Mouse (Mus musculus) lung, embryonic 15.5 days (tissue): ENCODE results near the gene Arhgap9. TPM values are rescaled to one million over a fixed set of nuclear protein-coding genes. Genes with fewer than 3 reads are reported as not detected.
A peak's percentile ranks its signal among the peaks of the same experiment; 100 is the strongest.

ENCODE experiments used
- ATAC-seq: fragments of 200-750 bp; cut with Nextera tagmentation; 2 replicates; pipeline ENCODE4 v1.8.0; 2017; ENCODE audit warnings: moderate number of reproducible peaks, borderline replicate concordance; ENCODE audit not compliant: low FRiP score, low TSS enrichment; ENCODE audit errors: extremely low read depth
- H3K27ac ChIP-seq: fragments of 300-500 bp; sonication (generic); 2 replicates; pipeline ENCODE4 v1.5.1; 2015; ENCODE audit warnings: moderate library complexity, mild to moderate bottlenecking, inconsistent platforms
- H3K27me3 ChIP-seq: fragments of 300-500 bp; sonication (generic); 2 replicates; pipeline ENCODE4 v1.6.1; 2015; ENCODE audit warnings: inconsistent platforms
- H3K36me3 ChIP-seq: fragments of 300-500 bp; sonication (generic); 2 replicates; pipeline ENCODE4 v1.6.1; 2015; ENCODE audit warnings: inconsistent platforms
- H3K4me1 ChIP-seq: fragments of 300-500 bp; sonication (generic); 2 replicates; pipeline ENCODE4 v1.6.1; 2015; ENCODE audit warnings: inconsistent platforms
- H3K4me2 ChIP-seq: fragments of 300-500 bp; sonication (generic); 2 replicates; pipeline ENCODE4 v1.6.1; 2015; ENCODE audit warnings: inconsistent platforms, mild to moderate bottlenecking, moderate library complexity
- H3K4me3 ChIP-seq: fragments of 300-500 bp; sonication (generic); 2 replicates; pipeline ENCODE4 v1.5.1; 2015; ENCODE audit warnings: mild to moderate bottlenecking, inconsistent platforms
- H3K9ac ChIP-seq: fragments of 300-500 bp; sonication (generic); 2 replicates; pipeline ENCODE4 v1.6.1; 2015; ENCODE audit warnings: inconsistent platforms
- H3K9me3 ChIP-seq: fragments of 300-500 bp; sonication (generic); 2 replicates; pipeline ENCODE4 v1.6.1; 2016; ENCODE audit warnings: inconsistent platforms
- WGBS: fragments of 180-500 bp; shearing (Covaris S2); methylation state at CpG from one replicate; pipeline ENCODE4 v1.1.7; 2015; 5-methylcytosine and 5-hydroxymethylcytosine counted together
- polyA plus RNA-seq: library from polyadenylated mRNA; unstranded; fragments of >200 nt; fragmentation: Nextera tagmentation; extraction: Ambion mirVana; gene quantifications from 2 replicates; pipeline ENCODE4 v1.2.1, GENCODE M21; 2015

The Arhgap9 gene
- polyA plus RNA-seq = 3.5 and 6.9 TPM in 2 replicates

DNA sequence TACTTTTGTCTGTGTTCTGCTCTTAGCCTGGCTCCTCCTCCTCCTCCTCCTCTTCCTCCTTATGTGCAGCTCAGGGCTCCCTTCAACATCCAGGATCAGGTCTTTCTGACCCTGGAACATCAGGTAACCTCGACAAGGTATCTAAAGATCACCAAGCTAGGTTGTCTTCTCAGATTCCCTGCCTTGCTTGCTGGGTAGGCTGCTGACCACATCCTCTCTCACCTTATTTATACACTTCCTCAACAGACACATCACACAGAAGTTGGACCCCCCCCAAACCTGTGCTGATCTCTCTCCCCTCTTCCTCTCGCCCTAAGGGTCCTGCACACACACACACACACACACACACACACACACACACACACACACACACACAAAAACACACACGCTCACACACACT is at the start of gene Arhgap9:
TSS of gene Arhgap9 (plus strand) at position 344 of the 400 bp plus-strand sequence.
- WGBS = 55% methylated on average over 3 of the region's 3 CpGs
- Histone ChIP-seq H3K9ac (no peak within 1 kb of the TSS), H3K27me3 (peaks cover 39% of the 10 kb centered on the region), H3K9me3 (no peaks in the 10 kb centered on the region), H3K36me3 (no peaks in the 10 kb centered on the region), H3K4me3 (no peak within 1 kb of the TSS), H3K27ac (no peak within 1 kb of the TSS), H3K4me1 (peaks cover 15% of the 10 kb centered on the region), H3K4me2 (no peak within 1 kb of the TSS)
- no peak for ATAC-seq

DNA sequence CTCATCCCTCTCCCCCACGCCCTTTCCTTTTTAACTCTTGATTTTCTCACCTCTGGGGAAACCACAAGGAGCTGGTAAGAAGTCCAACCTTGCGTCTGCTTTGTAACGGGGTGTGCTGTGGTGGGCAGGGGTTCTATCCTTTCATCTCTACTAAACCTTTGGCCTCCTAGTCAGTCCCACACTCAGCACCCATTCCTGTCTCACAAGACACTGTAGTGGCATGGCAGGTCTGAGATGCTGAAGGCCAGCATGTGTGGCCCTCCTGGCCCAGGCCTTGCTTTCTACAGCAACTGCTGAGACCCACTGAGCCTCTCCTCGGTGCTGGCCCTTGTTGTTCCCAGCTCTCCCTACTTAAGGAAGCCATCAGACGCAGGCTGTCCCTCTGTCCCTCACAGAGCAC is 49.4 kb upstream of the Arhgap9 start:
- WGBS = 83% methylated on average over 5 of the region's 5 CpGs
- Histone ChIP-seq H3K9me3 (no peaks in the 10 kb centered on the region), H3K27me3 (no peaks in the 10 kb centered on the region), H3K27ac (no peak overlapping the region), H3K4me2 (no peak overlapping the region), H3K9ac (no peak overlapping the region), H3K4me1 (peaks cover 14% of the 10 kb centered on the region), H3K36me3 (peaks cover 70% of the 10 kb centered on the region), H3K4me3 (no peak overlapping the region)
- no peak for ATAC-seq

DNA sequence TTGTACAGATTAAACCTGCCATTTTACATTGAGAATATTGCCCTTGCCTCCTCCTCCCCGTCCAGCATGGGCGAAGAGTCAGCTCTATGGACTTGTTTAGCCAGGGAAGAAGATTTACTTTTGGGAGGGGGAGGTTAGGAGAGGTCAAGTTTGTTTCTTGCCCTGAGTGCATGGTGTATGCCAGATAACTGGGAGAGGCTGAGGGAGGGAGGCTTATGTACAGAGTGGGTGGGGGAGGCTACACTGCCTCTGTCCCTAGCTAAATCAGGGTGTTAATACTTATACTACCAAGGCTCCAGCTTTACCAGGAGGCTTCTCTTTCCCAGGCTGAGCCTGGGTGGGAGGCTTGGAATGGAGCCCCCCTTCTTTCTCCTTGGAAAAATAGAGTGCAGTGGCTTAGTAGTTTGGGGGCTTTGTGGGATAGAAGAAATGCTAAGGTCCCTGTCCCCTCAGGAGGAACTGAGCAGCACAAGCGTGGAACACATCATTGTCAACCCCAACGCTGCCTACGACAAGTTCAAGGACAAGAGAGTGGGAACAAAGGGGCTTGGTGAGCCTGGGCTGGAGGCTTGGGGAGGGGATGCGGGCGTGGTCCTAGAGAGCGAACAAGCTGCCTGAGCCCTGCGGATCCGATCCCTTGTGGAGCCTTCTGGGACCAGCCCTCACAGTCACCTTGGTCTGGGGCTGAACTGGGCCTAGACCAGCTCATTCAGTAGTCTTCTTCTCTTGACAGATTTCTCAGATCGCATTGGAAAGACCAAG is 47.3 kb upstream of the Arhgap9 start:
- H3K4me1 ChIP-seq = no peaks in the 10 kb centered on the region
- no peaks in the 10 kb centered on the region for H3K27me3 ChIP-seq
- H3K27ac ChIP-seq = no peak overlapping the region
- no peak overlapping the region for H3K9ac ChIP-seq
- no peak overlapping the region for H3K4me3 ChIP-seq
- H3K9me3 ChIP-seq = no peaks in the 10 kb centered on the region
- H3K4me2 ChIP-seq = no peak overlapping the region
- ATAC-seq = no peak
- 84% methylated on average over 11 of the region's 11 CpGs for WGBS
- peaks cover 79% of the 10 kb centered on the region for H3K36me3 ChIP-seq

DNA sequence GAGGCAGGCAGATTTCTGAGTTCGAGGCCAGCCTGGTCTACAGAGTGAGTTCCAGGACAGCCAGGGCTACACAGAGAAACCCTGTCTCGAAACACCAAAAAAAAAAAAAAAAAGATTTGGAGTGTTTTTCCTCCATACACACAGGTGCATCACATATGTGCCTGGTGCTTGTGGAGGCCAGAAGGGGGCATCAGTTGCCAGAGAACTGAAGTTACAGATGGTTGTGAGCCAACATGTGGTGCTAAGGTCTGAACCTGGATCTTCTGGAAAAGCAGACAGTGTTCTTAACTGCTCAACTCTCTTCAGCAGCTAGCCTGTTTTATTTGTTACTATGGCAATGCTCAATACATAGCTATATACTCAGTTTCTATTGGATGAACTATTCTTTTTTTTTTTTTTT is 42.0 kb upstream of the Arhgap9 start:
- peaks cover 98% of the 10 kb centered on the region for H3K36me3 ChIP-seq
- 82% methylated on average over 2 of the region's 2 CpGs for WGBS
- H3K4me1 ChIP-seq = no peaks in the 10 kb centered on the region
- no peaks in the 10 kb centered on the region for H3K9me3 ChIP-seq
- no peaks in the 10 kb centered on the region for H3K27me3 ChIP-seq
- H3K4me2 ChIP-seq = no peak overlapping the region
- no peak for ATAC-seq
- H3K9ac ChIP-seq = no peak overlapping the region
- no peak overlapping the region for H3K4me3 ChIP-seq
- no peak overlapping the region for H3K27ac ChIP-seq

DNA sequence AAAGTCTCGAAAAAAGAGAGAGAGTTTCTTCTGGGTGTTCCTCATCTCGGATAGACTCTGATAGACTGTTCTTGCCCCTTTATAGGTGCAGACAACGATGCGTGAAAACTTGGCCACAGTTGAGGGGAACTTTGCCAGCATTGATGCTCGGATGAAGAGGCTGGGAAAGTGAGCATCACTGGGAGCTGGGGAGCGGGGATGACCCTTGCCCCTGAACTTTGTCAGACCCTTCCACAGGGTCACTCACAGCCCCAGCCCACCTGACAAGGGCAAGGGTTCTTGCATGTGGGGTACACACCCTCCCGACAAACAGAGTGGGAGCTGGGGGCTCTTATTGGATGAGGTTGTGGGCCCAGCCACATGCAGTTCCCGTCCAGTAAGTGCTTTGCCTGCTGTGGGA is 40.4 kb upstream of the Arhgap9 start:
- H3K4me3 ChIP-seq = no peak overlapping the region
- WGBS = 83% methylated on average over 8 of the region's 8 CpGs

DNA sequence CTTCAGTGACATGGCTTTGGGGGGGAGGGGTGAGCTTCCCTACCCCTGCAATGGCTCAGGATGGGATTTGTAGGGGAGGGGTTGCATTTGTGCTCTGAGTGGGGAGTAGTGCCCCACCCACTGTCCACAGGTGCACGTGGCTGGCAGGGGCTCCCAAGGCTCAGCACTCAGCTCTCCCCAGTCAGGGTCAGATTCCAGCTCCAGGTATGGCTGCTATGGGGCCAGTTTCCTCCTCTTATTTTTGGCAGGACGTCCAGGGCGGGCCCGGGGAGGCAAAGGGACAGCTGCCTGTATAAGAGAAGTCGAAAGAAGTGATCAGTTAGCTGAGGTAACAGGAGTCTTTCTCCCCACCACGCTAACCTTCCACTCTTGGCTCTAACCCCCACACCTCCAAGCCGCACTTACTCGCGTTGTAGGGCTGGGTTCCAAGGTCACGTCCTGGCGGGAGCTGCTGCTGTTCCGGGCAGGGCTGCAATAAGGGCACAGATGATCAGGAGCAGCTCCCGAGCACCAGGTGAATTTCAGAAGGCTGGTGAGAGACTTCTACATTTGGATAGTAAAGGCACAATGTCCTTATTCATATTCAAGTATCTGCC is 39.0 kb upstream of the Arhgap9 start:
- Histone ChIP-seq H3K27ac (no peak overlapping the region), H3K4me1 (peaks cover 19% of the 10 kb centered on the region)
- ATAC-seq = no peak

More for the DNA sequence above, 40.4 kb upstream of the Arhgap9 start:
- H3K27me3 ChIP-seq = no peaks in the 10 kb centered on the region
- peaks cover 5% of the 10 kb centered on the region; the same call in 1 of the 2 replicates for H3K4me1 ChIP-seq
- H3K36me3 ChIP-seq = peaks cover 97% of the 10 kb centered on the region
- no peak overlapping the region for H3K27ac ChIP-seq
- no peak overlapping the region for H3K4me2 ChIP-seq
- H3K9me3 ChIP-seq = no peaks in the 10 kb centered on the region
- no peak for ATAC-seq
- H3K9ac ChIP-seq = no peak overlapping the region

DNA sequence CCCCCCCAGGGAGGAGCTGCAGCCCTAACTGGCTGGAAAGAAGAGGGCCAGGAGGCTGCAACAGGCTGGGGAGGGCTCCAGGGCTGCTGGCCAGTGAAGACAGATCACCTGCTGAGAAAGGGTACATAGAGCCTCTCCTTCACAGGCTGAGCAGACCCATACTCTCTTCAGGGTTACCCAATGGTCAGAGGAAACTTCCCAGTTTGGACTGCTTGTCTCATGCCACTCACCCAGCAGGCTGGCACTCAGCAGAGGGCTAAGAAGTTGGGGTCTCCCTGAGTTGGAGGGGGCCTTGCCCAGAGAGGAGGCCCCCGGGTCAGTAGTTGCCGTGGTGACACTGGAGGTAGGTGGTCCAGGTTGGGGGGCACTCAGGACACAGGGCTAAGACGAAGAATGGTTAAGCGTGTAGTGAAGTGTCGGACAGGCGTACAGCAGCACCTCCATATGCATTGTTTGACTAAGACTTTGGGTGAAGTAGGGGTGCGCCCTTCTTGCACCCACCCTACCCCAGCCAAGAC is 37.6 kb upstream of the Arhgap9 start:
- Histone ChIP-seq H3K4me1 (peaks cover 22% of the 10 kb centered on the region), H3K27me3 (no peaks in the 10 kb centered on the region), H3K4me3 (no peak overlapping the region), H3K4me2 (no peak overlapping the region), H3K9ac (no peak overlapping the region), H3K36me3 (peaks cover 82% of the 10 kb centered on the region), H3K27ac (no peak overlapping the region), H3K9me3 (no peaks in the 10 kb centered on the region)
- WGBS = 90% methylated on average over 7 of the region's 7 CpGs
- ATAC-seq = no peak

More for the DNA sequence above, 39.0 kb upstream of the Arhgap9 start:
- Histone ChIP-seq H3K9ac (no peak overlapping the region), H3K27me3 (no peaks in the 10 kb centered on the region), H3K4me2 (no peak overlapping the region), H3K4me3 (no peak overlapping the region), H3K9me3 (no peaks in the 10 kb centered on the region), H3K36me3 (peaks cover 94% of the 10 kb centered on the region)
- 75% methylated on average over 13 of the region's 13 CpGs for WGBS

DNA sequence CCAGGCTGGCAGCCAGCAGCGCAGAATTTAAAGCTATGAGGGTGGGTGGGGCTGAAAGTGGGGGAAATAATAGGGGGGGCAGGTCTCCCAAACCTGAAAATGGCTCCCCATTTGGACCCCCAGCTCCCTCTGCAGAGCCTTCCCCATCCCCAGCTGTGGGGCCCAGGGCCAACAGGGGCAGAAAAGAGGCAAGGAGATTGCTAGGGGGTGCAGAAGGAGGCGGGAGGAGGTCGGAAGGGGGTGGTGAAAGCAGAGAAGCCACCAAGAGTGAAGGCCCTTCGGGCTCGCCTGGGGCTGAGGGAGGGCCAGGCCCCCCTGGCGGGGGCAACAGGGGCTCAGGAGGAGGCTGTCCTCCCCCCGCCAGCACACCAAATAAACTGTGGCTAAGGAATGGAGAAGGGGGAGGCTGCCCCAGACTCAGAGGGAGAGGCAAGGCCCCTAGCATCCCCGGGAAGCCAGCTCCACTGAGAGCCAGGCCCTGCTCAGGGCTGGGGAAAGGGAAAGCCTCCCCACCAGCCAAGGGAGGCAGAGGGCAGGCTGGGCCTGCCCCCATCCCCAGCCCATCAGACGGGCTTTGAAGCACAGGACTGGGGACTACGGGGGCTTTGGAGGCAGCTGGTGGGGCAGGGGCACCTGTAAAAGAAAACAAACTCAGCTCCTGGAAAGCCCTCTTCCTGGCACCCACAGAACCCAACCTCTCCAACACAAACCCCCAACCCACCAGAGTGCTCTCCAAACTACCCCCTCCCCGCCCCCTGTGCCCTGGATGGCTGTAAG is 36.9 kb upstream of the Arhgap9 start:
- H3K36me3 ChIP-seq = peaks cover 74% of the 10 kb centered on the region
- H3K27me3 ChIP-seq = no peaks in the 10 kb centered on the region
- H3K9ac ChIP-seq = no peak overlapping the region
- peaks cover 29% of the 10 kb centered on the region for H3K4me1 ChIP-seq
- no peak overlapping the region for H3K27ac ChIP-seq
- 69% methylated on average over 10 of the region's 11 CpGs for WGBS
- H3K4me2 ChIP-seq = no peak overlapping the region
- H3K9me3 ChIP-seq = no peaks in the 10 kb centered on the region
- H3K4me3 ChIP-seq = no peak overlapping the region
- no peak for ATAC-seq

DNA sequence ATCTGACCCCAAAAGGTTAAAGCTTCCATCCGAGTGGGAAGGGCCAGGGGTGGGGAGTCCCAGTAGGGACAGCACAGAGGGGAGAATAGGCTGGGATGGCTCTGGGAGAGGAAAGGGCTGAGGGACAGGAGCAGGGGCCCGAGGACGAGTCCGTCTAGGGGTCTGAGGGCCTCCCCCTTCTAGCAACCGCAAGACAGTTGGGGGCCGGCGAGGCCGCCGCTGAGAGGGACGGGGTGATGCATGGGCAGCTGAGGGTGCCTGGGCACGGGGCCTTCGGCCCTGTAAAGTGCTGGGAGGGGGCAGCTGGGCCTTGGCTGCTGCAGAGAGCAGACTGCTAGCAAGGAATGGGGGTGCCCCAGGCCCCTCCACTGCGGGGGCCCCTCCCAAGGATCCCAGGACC is 36.1 kb upstream of the Arhgap9 start:
- peaks cover 67% of the 10 kb centered on the region for H3K36me3 ChIP-seq
- H3K4me1 ChIP-seq = peaks cover 32% of the 10 kb centered on the region
- no peaks in the 10 kb centered on the region for H3K27me3 ChIP-seq
- H3K9me3 ChIP-seq = no peaks in the 10 kb centered on the region
- no peak overlapping the region for H3K9ac ChIP-seq
- no peak overlapping the region for H3K4me2 ChIP-seq
- ATAC-seq = no peak
- H3K4me3 ChIP-seq = no peak overlapping the region
- no peak overlapping the region for H3K27ac ChIP-seq
- WGBS = 76% methylated on average over 13 of the region's 13 CpGs

DNA sequence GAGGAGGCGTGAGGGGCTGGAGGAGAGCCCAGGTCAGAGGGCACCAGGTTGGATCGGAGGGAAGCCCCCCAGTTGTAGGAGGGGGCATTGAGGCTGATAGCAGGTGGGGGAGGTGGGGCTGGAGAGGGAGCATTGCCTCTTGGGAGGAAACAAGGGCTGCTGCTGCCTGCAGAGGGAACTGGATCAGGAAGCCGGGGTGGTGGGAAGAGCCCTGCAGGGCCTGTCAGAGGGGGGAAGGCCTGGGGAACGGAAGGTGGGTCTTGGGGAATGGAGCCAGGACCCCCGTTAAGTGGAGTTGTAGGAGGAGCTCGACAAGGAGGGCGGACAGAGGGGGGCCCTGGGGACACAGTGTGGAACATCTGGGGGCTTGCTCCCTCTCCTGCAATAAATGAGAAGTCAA is 35.6 kb upstream of the Arhgap9 start:
- Histone ChIP-seq H3K27me3 (no peaks in the 10 kb centered on the region), H3K36me3 (peaks cover 62% of the 10 kb centered on the region), H3K4me2 (no peak overlapping the region), H3K9me3 (no peaks in the 10 kb centered on the region), H3K9ac (no peak overlapping the region), H3K27ac (no peak overlapping the region), H3K4me3 (no peak overlapping the region), H3K4me1 (peaks cover 32% of the 10 kb centered on the region)
- WGBS = 72% methylated on average over 7 of the region's 7 CpGs
- ATAC-seq = no peak

DNA sequence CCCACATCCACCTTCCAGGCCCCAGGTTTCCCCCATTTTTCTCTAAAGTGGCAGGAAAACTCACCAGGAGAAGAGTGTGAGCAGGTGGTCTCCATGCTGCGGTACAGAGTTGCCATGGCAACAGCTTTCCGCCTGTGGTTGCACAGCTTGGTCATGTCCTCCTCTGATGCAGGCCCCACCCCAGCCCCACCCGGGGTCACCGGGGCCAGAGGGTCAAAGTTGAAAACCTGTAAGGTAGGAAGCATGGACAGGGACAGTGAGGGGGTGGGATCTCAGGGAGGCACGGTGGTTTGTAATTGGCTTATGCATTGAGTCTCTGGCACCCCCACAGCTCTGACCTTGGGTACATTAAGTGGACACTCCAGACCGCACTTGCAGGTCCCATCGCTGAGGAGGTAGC is 35.0 kb upstream of the Arhgap9 start:
- ATAC-seq = no peak
- Histone ChIP-seq H3K4me2 (peak overlapping the region; percentile 77), H3K4me1 (peaks cover 36% of the 10 kb centered on the region), H3K27me3 (no peaks in the 10 kb centered on the region), H3K36me3 (peaks cover 56% of the 10 kb centered on the region), H3K9ac (peak overlapping the region; percentile 80; the same call in 1 of the 2 replicates), H3K27ac (no peak overlapping the region), H3K9me3 (no peaks in the 10 kb centered on the region), H3K4me3 (peak overlapping the region; percentile 76; the same call in 1 of the 2 replicates)
- whole genome bisulfite sequencing = 40% methylated on average over 7 of the region's 7 CpGs
